Comparison of ENCODE assay signal across 28 mouse cellular contexts in genomic region chr17:28477421-28477820, GRCm38 (mm10). TPM values are rescaled to one million over a fixed set of nuclear protein-coding genes. Genes with fewer than 3 reads are reported as not detected.
A peak's percentile ranks its signal among the peaks of the same experiment; 100 is the strongest.
DNase-seq lines count a peak whose midpoint lies in the region; ATAC-seq and TF ChIP-seq lines count a peak whose summit lies in the region.
"Had no signal": no experiment of that assay in that cellular context is flagged by ENCODE, and none has a peak within 500 bp of the region (broad histone marks: within the 10 kb centered on the region; RNA-seq: fewer than 3 reads in every experiment).

No protein-coding gene starts in this region.

- H3K4me1 ChIP-seq in E14TG2a.4 (replicated peaks; ENCODE audit: low read depth, low read length), result peaks cover 76% of the 10 kb centered on the region
- peaks cover 13% of the 10 kb centered on the region for H3K4me1 ChIP-seq in embryonic facial prominence, embryonic 14.5 days (ENCODE audit: control insufficient read depth, insufficient read depth, low read length)
- H3K4me1 ChIP-seq in limb, embryonic 14.5 days (ENCODE audit: control insufficient read depth, insufficient read depth, low read length), result peaks cover 10% of the 10 kb centered on the region; the same call in 1 of the 2 replicates

- peak overlapping the region; percentile 25; the same call in 1 of the 2 replicates for H3K9ac ChIP-seq in embryonic facial prominence, embryonic 14.5 days (ENCODE audit: low read depth, low read length)
- H3K9ac ChIP-seq in limb, embryonic 14.5 days (ENCODE audit: low read depth, low read length, severe bottlenecking), result no peak overlapping the region
- H3K9ac ChIP-seq: forebrain, postnatal 0 days; hindbrain, embryonic 13.5 days; liver, embryonic 14.5 days; lung, embryonic 15.5 days had no signal

- H3K4me3 ChIP-seq in E14TG2a.4 (replicated peaks; ENCODE audit: low read length), result peak overlapping the region; percentile 41
- no peak overlapping the region for H3K4me3 ChIP-seq in embryonic facial prominence, embryonic 14.5 days (ENCODE audit: low read depth, low read length)
- H3K4me3 ChIP-seq in limb, embryonic 14.5 days (replicated peaks; ENCODE audit: low read length), result no peak overlapping the region
- H3K4me3 ChIP-seq: heart, adult 2 months; hindbrain, embryonic 13.5 days; lung, embryonic 15.5 days had no signal

- no peaks in the 10 kb centered on the region for H3K27me3 ChIP-seq in E14TG2a.4 (ENCODE audit: insufficient read depth, low read length)
- H3K27me3 ChIP-seq in embryonic facial prominence, embryonic 14.5 days (replicated peaks; ENCODE audit: control insufficient read depth, insufficient read depth, low read length), result no peaks in the 10 kb centered on the region
- no peaks in the 10 kb centered on the region for H3K27me3 ChIP-seq in limb, embryonic 14.5 days (ENCODE audit: control insufficient read depth, insufficient read depth, low read length)
- H3K27me3 ChIP-seq: hindbrain, embryonic 13.5 days; lung, embryonic 15.5 days had no signal

- no peak for ATAC-seq in embryonic facial prominence, embryonic 14.5 days (ENCODE audit: low read depth)
- ATAC-seq in limb, embryonic 14.5 days (ENCODE audit: low FRiP score, low read depth), result no peak
- ATAC-seq: forebrain, postnatal 0 days; midbrain, embryonic 16.5 days had no signal

- TF ChIP-seq CTCF in E14TG2a.4 (conservative IDR thresholded peaks at IDR 0.05; ENCODE audit: low read length), result no peak

- peaks cover 25% of the 10 kb centered on the region for H3K36me3 ChIP-seq in E14TG2a.4 (ENCODE audit: insufficient read depth, low read length)
- H3K36me3 ChIP-seq in embryonic facial prominence, embryonic 14.5 days (ENCODE audit: control insufficient read depth, insufficient read depth, low read length), result no peaks in the 10 kb centered on the region
- no peaks in the 10 kb centered on the region for H3K36me3 ChIP-seq in limb, embryonic 14.5 days (ENCODE audit: control insufficient read depth, insufficient read depth, low read length)
- H3K36me3 ChIP-seq: hindbrain, embryonic 13.5 days; lung, embryonic 15.5 days had no signal

- H3K27ac ChIP-seq in embryonic facial prominence, embryonic 14.5 days (replicated peaks; ENCODE audit: low read depth, low read length), result no peak overlapping the region
- H3K27ac ChIP-seq in limb, embryonic 14.5 days (replicated peaks; ENCODE audit: low read depth, low read length), result no peak overlapping the region
- H3K27ac ChIP-seq: heart, adult 2 months; hindbrain, embryonic 13.5 days; kidney, postnatal 0 days; liver, embryonic 14.5 days; lung, embryonic 15.5 days; macrophage had no signal

- peak; percentile 33 for DNase-seq in 3T3-L1 (ENCODE audit: low read depth, low spot score)
- DNase-seq in embryonic facial prominence, embryonic 14.5 days (ENCODE audit: low spot score), result peak; percentile 70
- DNase-seq in limb, embryonic 14.5 days (ENCODE audit: low spot score), result peak; percentile 39
- DNase-seq in kidney, postnatal 36 days, result no peak
- DNase-seq in urinary bladder, postnatal 14 days (ENCODE audit: low spot score), result no peak
- no peak for DNase-seq in ovary, postnatal 36 days (ENCODE audit: low spot score)
- DNase-seq: cerebellum, adult 11 months; cerebellum, adult 9-11 months; forebrain, postnatal 0 days; gastrocnemius, postnatal 25 days; heart, adult 2 months; heart, postnatal 36 days; kidney, adult 2 months; left cerebral cortex, postnatal 4 days; thymus, postnatal 14 days had no signal

- WGBS in embryonic facial prominence, embryonic 14.5 days, result 41% methylated on average over 8 of the region's 8 CpGs
- 46% methylated on average over 8 of the region's 8 CpGs for WGBS in limb, embryonic 14.5 days

- no peak for TF ChIP-seq POLR2A in limb, embryonic 14.5 days (IDR thresholded peaks at IDR 0.05; ENCODE audit: borderline replicate concordance, extremely low read depth, insufficient read depth, insufficient read length)

- H3K9me3 ChIP-seq in E14TG2a.4 (ENCODE audit: low read length), result no peaks in the 10 kb centered on the region
- no peaks in the 10 kb centered on the region for H3K9me3 ChIP-seq in embryonic facial prominence, embryonic 14.5 days (ENCODE audit: control insufficient read depth, low read length)
- no peaks in the 10 kb centered on the region for H3K9me3 ChIP-seq in limb, embryonic 14.5 days (ENCODE audit: control insufficient read depth, low read length)
- H3K9me3 ChIP-seq: hindbrain, embryonic 13.5 days; lung, embryonic 15.5 days had no signal

- no peak overlapping the region for H3K4me2 ChIP-seq in embryonic facial prominence, embryonic 14.5 days (ENCODE audit: low read depth, low read length)
- no peak overlapping the region for H3K4me2 ChIP-seq in limb, embryonic 14.5 days (replicated peaks; ENCODE audit: low read depth, low read length, severe bottlenecking)
- H3K4me2 ChIP-seq: hindbrain, embryonic 13.5 days; lung, embryonic 15.5 days had no signal

RNA-seq across cellular contexts. Expression of gene Fkbp5, which starts 39.9 kb away (rescaled TPM):
- 8.4 and 11.7 TPM in 2 replicates for polyA plus RNA-seq in embryonic facial prominence, embryonic 14.5 days (2014; fragmentation: Nextera tagmentation; extraction: Ambion mirVana)
- polyA plus RNA-seq in limb, embryonic 14.5 days (2012; rRNA removed), result 21.4 and 23.3 TPM in 2 replicates
- 8.7 and 9.2 TPM in 2 replicates for polyA plus RNA-seq in limb, embryonic 14.5 days (2014; fragmentation: Nextera tagmentation; extraction: Ambion mirVana)

RNA-seq across cellular contexts. Expression of gene Armc12, which starts 53.2 kb away (rescaled TPM):
- not detected in 2 replicates for polyA plus RNA-seq in embryonic facial prominence, embryonic 14.5 days (2014; fragmentation: Nextera tagmentation; extraction: Ambion mirVana)
- polyA plus RNA-seq in limb, embryonic 14.5 days (2012; rRNA removed), result 0.04 and 0.05 TPM in 2 replicates
- not detected in 2 replicates for polyA plus RNA-seq in limb, embryonic 14.5 days (2014; fragmentation: Nextera tagmentation; extraction: Ambion mirVana)
- polyA plus RNA-seq: C2C12; cortical plate, adult 2 months; forebrain, embryonic 11.5 days; forebrain, postnatal 0 days; heart, embryonic 14.5 days; hindbrain, embryonic 13.5 days; intestine, embryonic 14.5 days; kidney, adult 2 months; kidney, postnatal 0 days; lung, embryonic 15.5 days; macrophage; midbrain, embryonic 16.5 days; small intestine, adult 2 months had no signal

Comparison
In these comparisons a context has a peak if more than half of its experiments do, and no peak if none do; other contexts are left out.
1. DNase-seq: peak in 3T3-L1 (single experiment), embryonic facial prominence, embryonic 14.5 days (single experiment) and limb, embryonic 14.5 days (single experiment); none in kidney, postnatal 36 days (0 of 2), urinary bladder, postnatal 14 days (single experiment) and ovary, postnatal 36 days (single experiment).